ENCODE assay signal across 7 mouse cellular contexts in genomic region chr12:65036190-65036870, GRCm38 (mm10). TPM values are rescaled to one million over a fixed set of nuclear protein-coding genes. Genes with fewer than 3 reads are reported as not detected.
DNase-seq lines count a peak whose midpoint lies in the region; ATAC-seq lines count a peak whose summit lies in the region.

TSS of gene Prpf39 (plus strand) at chr12:65036333.

- H3K9ac ChIP-seq in intestine, embryonic 15.5 days: peak within 1 kb of the TSS; percentile 95

- peak within 1 kb of the TSS; percentile 90 for H3K27ac ChIP-seq in intestine, embryonic 15.5 days
- peak within 1 kb of the TSS; percentile 96 for H3K27ac ChIP-seq in midbrain, embryonic 10.5 days (replicated peaks)

- peak; percentile 94 for DNase-seq in adrenal gland, adult 18-20 months (ENCODE audit: low spot score in 2 of 2)
- peak; percentile 96 for DNase-seq in embryo, embryonic 11 days
- DNase-seq in gastrocnemius, postnatal 36 days: peak; percentile 87 to 90
- peak; percentile 91 to 94 for DNase-seq in left cerebral cortex, postnatal 25 days (ENCODE audit: low spot score in 2 of 2)
- DNase-seq in midbrain, embryonic 10.5 days (ENCODE audit: low spot score): peak; percentile 89
- DNase-seq in right cerebral cortex, postnatal 4 days: peak; percentile 92

- H3K4me1 ChIP-seq in intestine, embryonic 15.5 days (replicated peaks): peaks cover 8% of the 10 kb centered on the region; the same call in 1 of the 2 replicates
- H3K4me1 ChIP-seq in midbrain, embryonic 10.5 days: peaks cover 25% of the 10 kb centered on the region

- peak within 1 kb of the TSS; percentile 90 for H3K4me3 ChIP-seq in intestine, embryonic 15.5 days (replicated peaks)
- H3K4me3 ChIP-seq in midbrain, embryonic 10.5 days: peak within 1 kb of the TSS; percentile 94

- under 1% methylated on average over 64 of the region's 65 CpGs for WGBS in intestine, embryonic 15.5 days
- WGBS in midbrain, embryonic 10.5 days: under 1% methylated on average over 59 of the region's 65 CpGs

- H3K36me3 ChIP-seq in intestine, embryonic 15.5 days: no peaks in the 10 kb centered on the region
- peaks cover 16% of the 10 kb centered on the region; the same call in 1 of the 2 replicates for H3K36me3 ChIP-seq in midbrain, embryonic 10.5 days

- peak; percentile 97 for ATAC-seq in intestine, embryonic 15.5 days

- peak within 1 kb of the TSS; percentile 60 for H3K4me2 ChIP-seq in intestine, embryonic 15.5 days (replicated peaks)

- intact Hi-C loops in gastrocnemius, postnatal 36 days (cut with DNase I): no loop called here
- intact Hi-C loops in left cerebral cortex, postnatal 25 days (cut with DNase I): no loop called here

- no peaks in the 10 kb centered on the region for H3K27me3 ChIP-seq in intestine, embryonic 15.5 days (replicated peaks)
- no peaks in the 10 kb centered on the region for H3K27me3 ChIP-seq in midbrain, embryonic 10.5 days (ENCODE audit: low read depth, poor library complexity, severe bottlenecking)

- no peaks in the 10 kb centered on the region for H3K9me3 ChIP-seq in intestine, embryonic 15.5 days
- H3K9me3 ChIP-seq in midbrain, embryonic 10.5 days (replicated peaks): no peaks in the 10 kb centered on the region

RNA-seq across cellular contexts. Expression of gene Prpf39, which starts in this region (rescaled TPM):
- total RNA-seq in adrenal gland, adult 18-20 months (2021): 10 to 100 TPM; 31.9 to 34.4 TPM
- 10 to 100 TPM; 11.5 to 14.0 TPM for total RNA-seq in gastrocnemius, postnatal 36 days (2021)
- polyA plus RNA-seq in intestine, embryonic 15.5 days (2015; fragmentation: Nextera tagmentation; extraction: Ambion mirVana): 40.4 and 48.1 TPM in 2 replicates
- total RNA-seq in left cerebral cortex, postnatal 25 days (2021): 10 to 100 TPM; 35.3 to 40.5 TPM
- 59.5 and 61.8 TPM in 2 replicates for polyA plus RNA-seq in midbrain, embryonic 10.5 days (2016; fragmentation: Nextera tagmentation; extraction: Ambion mirVana)

Comparison
In these comparisons a context has a peak if more than half of its experiments do, and no peak if none do; other contexts are left out.
1. Peak in every context shown above with its lines: DNase-seq, ATAC-seq, H3K4me3 ChIP-seq and H3K27ac ChIP-seq.